In genomic region chr5:116569629-116570028, GRCm38 (mm10) we compare ENCODE assay signal across 8 mouse cellular contexts. TPM values are rescaled to one million over a fixed set of nuclear protein-coding genes. Genes with fewer than 3 reads are reported as not detected.
DNase-seq lines count a peak whose midpoint lies in the region; ATAC-seq and TF ChIP-seq lines count a peak whose summit lies in the region.

No protein-coding gene starts in this region.

- ATAC-seq in midbrain, embryonic 13.5 days: peak; percentile 81
- no peak for ATAC-seq in kidney, embryonic 14.5 days (ENCODE audit: low FRiP score, low TSS enrichment)

- 0% methylated on average over 8 of the region's 9 CpGs for WGBS in midbrain, embryonic 13.5 days
- 3% methylated on average over 8 of the region's 9 CpGs for WGBS in kidney, embryonic 14.5 days

- H3K27ac ChIP-seq in layer of hippocampus, adult 2 months: peak overlapping the region; percentile 39; the same call in 1 of the 2 replicates
- H3K27ac ChIP-seq in midbrain, embryonic 13.5 days: peak overlapping the region; percentile 76
- H3K27ac ChIP-seq in kidney, embryonic 14.5 days (ENCODE audit: low read depth, low read length): no peak overlapping the region

- no peak for DNase-seq in layer of hippocampus, adult 2 months (ENCODE audit: low spot score in 2 of 2)
- no peak for DNase-seq in layer of hippocampus, postnatal 10 days (ENCODE audit: low spot score in 2 of 2)
- DNase-seq in forelimb bud, embryonic 11.5 days (ENCODE audit: low read depth, low spot score): peak; percentile 26
- DNase-seq in yolk sac, embryonic 10.5 days (ENCODE audit: low spot score): peak; percentile 6
- DNase-seq in gastrocnemius, postnatal 4 days (ENCODE audit: low spot score in 2 of 2): no peak
- DNase-seq in layer of hippocampus, postnatal 25 days (ENCODE audit: extremely low spot score in 1 of 2, low spot score in 1 of 2): no peak

- H3K4me1 ChIP-seq in midbrain, embryonic 13.5 days (replicated peaks): peaks cover 83% of the 10 kb centered on the region
- H3K4me1 ChIP-seq in kidney, embryonic 14.5 days (ENCODE audit: control insufficient read depth, insufficient read depth, low read length): no peaks in the 10 kb centered on the region

- TF ChIP-seq CTCF in layer of hippocampus, adult 2 months (conservative IDR thresholded peaks at IDR 0.05): no peak

- H3K9me3 ChIP-seq in midbrain, embryonic 13.5 days: no peaks in the 10 kb centered on the region
- H3K9me3 ChIP-seq in kidney, embryonic 14.5 days (ENCODE audit: control insufficient read depth, low read length): no peaks in the 10 kb centered on the region

- H3K9ac ChIP-seq in midbrain, embryonic 13.5 days (replicated peaks): peak overlapping the region; percentile 41; the same call in 1 of the 2 replicates
- no peak overlapping the region for H3K9ac ChIP-seq in kidney, embryonic 14.5 days (ENCODE audit: low read depth, low read length)

- no peaks in the 10 kb centered on the region for H3K27me3 ChIP-seq in midbrain, embryonic 13.5 days
- 0 out of 2 replicates have a peak, but pooled peaks cover 4% of the 10 kb centered on the region for H3K27me3 ChIP-seq in kidney, embryonic 14.5 days (ENCODE audit: control insufficient read depth, insufficient read depth, low read length)

- H3K4me3 ChIP-seq in layer of hippocampus, adult 2 months: no peak overlapping the region
- no peak overlapping the region for H3K4me3 ChIP-seq in midbrain, embryonic 13.5 days (replicated peaks)
- no peak overlapping the region for H3K4me3 ChIP-seq in kidney, embryonic 14.5 days (ENCODE audit: low read length)

- peak overlapping the region; percentile 33 for H3K4me2 ChIP-seq in midbrain, embryonic 13.5 days (replicated peaks)
- no peak overlapping the region for H3K4me2 ChIP-seq in kidney, embryonic 14.5 days (replicated peaks; ENCODE audit: low read depth, low read length)

- no peaks in the 10 kb centered on the region for H3K36me3 ChIP-seq in midbrain, embryonic 13.5 days
- no peaks in the 10 kb centered on the region for H3K36me3 ChIP-seq in kidney, embryonic 14.5 days (ENCODE audit: control insufficient read depth, insufficient read depth, low read length)

RNA-seq across cellular contexts. Expression of gene Srrm4, which starts 22.0 kb away (rescaled TPM):
- total RNA-seq in layer of hippocampus, adult 2 months (2021): 10 to 100 TPM; 29.4 to 29.9 TPM
- 10 to 100 TPM; 38.3 to 38.8 TPM for total RNA-seq in layer of hippocampus, postnatal 10 days (2021)
- 21.7 and 22.5 TPM in 2 replicates for polyA plus RNA-seq in midbrain, embryonic 13.5 days (2015; fragmentation: Nextera tagmentation; extraction: Ambion mirVana)
- 0.10 and 0.32 TPM in 2 replicates for polyA plus RNA-seq in kidney, embryonic 14.5 days (2014; fragmentation: Nextera tagmentation; extraction: Ambion mirVana)
- under 1 TPM; 0.34 to 0.70 TPM for total RNA-seq in gastrocnemius, postnatal 4 days (2021)
- total RNA-seq in layer of hippocampus, postnatal 25 days (2021): 10 to 100 TPM; 23.0 to 30.1 TPM

Comparison
In these comparisons a context has a peak if more than half of its experiments do, and no peak if none do; other contexts are left out.
1. DNase-seq: peak in forelimb bud, embryonic 11.5 days (single experiment) and yolk sac, embryonic 10.5 days (single experiment); none in layer of hippocampus, adult 2 months (0 of 2), layer of hippocampus, postnatal 10 days (0 of 2), gastrocnemius, postnatal 4 days (0 of 2) and layer of hippocampus, postnatal 25 days (0 of 2).
2. RNA of gene Srrm4, which starts 22.0 kb away (total RNA-seq): 38.3 to 38.8 TPM in layer of hippocampus, postnatal 10 days, 23.0 to 30.1 TPM in layer of hippocampus, postnatal 25 days and 29.4 to 29.9 TPM in layer of hippocampus, adult 2 months; 0.34 to 0.70 TPM in gastrocnemius, postnatal 4 days; every median in the first group is over 10 times any median in the second.